Mouse (Mus musculus): ENCODE data around the gene Tap1.
"Not testable (repeated sequence)": the region's sequence is repeated elsewhere in the genome, so short reads cannot be mapped to it uniquely, and the experiment has no call there.

The Tap1 gene

DNA sequence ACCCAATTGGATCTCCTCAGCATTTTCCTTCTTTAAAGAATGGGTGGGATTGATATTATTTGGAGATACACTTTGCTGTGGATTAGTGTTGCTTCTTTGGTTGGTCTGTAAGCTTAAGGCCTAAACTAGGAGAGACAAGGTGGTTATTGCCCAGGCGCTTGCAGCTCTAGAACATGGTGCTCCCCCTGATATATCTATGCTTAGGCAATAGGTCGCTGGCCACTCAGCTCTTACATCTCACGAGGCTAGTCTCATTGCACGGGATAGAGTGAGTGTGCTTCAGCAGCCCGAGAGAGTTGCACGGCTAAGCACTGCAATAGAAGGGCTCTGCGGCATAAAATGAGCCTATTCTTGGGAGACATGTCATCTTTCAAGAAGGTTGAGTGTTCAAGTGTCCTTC, 44.7 kb downstream of the Tap1 start:
- DNase-seq (ENCODE audit: low read depth, low spot score), result not testable (repeated sequence)

DNA sequence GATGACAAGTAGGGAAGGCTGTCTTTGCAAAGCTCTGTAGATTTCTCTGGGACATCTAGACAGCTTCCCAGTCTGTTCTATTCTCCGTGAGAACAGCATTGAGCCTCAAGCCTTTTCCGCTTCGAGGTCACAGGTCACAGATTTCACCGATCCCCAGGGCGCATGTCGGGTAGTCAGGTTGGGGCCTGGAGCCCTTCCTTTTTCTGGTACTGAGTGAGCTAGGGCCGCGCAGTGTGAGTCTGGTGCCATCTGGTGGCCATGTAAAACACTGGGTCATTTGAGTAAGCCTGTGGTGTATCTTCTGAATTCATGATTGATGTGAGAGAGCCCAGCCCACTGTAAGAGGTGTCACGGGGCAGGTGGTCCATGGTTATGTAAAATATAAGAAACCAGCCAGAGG, 47.6 kb downstream of the Tap1 start:
- peak; percentile 92 for DNase-seq (ENCODE audit: low read depth, low spot score)

DNA sequence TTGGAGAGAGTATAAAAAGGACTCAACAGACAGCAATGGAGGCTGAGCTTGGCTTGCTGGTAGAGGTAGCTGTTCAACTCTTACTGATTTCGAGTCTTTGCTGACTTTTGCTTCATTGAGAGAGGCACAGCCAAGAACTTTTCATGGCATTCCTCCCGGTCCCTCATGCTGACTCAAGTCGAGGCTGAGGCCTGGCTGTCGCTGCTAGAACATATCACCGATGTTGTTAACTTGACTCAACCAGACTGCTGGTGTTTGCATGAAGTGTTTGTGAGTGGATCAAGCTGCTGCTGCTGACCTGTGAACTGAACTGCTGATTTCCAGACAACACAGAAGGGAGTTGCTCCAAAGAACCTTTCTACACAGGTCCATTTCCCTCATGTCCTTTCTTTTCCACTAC, 49.3 kb downstream of the Tap1 start:
- no peak for DNase-seq (ENCODE audit: low read depth, low spot score)

DNA sequence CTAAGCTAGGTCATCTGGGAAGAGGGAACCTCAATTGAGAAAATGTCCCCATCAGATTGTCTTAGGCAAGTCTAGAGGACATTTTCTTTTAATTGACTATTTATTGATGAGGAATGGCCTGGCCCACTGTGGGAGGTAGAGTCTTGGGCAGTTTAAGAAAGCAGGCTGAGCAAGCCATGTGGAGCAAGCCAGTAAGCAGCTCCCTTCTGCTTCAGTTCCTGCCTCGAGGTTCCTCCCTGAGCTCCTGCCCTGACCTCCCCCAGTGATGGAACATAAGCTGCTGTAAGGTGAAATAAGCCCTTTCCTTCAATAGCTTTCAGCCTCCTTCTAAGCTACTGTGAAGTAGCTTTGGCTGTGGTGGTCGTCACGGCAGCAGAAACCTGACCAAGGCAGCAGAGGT, 50.4 kb downstream of the Tap1 start:
- DNase-seq (ENCODE audit: low read depth, low spot score), result no peak

- peak; percentile 91 for DNase-seq (ENCODE audit: low read depth, low spot score)
Observed at GRCm38 (mm10) chr17:34238706-34239105, 51.4 kb downstream of the Tap1 start, which contains the start of gene H2-Ob. Gene H2-Ob, plus strand, starts transcription at chr17:34238903.

- DNase-seq (ENCODE audit: low read depth, low spot score), result peak; percentile 88
Observed at GRCm38 (mm10) chr17:34239601-34240041, 52.3 kb downstream of the Tap1 start.

DNA sequence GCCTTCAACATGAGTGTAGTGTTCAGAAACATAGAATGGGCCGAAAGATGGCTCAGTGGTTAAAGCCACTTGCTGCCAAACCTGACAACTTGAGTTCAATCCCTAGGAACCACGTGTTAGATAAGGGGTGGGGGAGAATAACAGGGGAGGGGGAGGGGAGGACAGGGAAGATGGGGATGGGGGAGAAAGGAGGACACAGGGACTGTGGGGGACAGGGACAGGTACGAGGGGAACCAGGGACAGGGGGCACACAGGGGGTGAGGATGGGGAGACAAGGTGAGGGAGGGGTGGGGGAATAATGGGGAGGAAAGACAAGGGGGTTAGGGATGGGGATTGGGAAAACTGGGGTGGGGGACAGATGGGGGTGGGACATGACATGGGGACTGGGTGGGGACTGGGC, 53.0 kb downstream of the Tap1 start:
- DNase-seq (ENCODE audit: low read depth, low spot score), result no peak

- no peak for DNase-seq (ENCODE audit: low read depth, low spot score)
Observed at GRCm38 (mm10) chr17:34240916-34241315, 53.6 kb downstream of the Tap1 start.

- no peak for DNase-seq (ENCODE audit: low read depth, low spot score)
Observed at GRCm38 (mm10) chr17:34244656-34245055, 57.3 kb downstream of the Tap1 start.

Measured in A20 (cell line).